In genomic region chr17:9868747-9869281, GRCm38 (mm10) we compare ENCODE assay signal across 13 mouse cellular contexts.
"Had no signal": no experiment of that assay in that cellular context is flagged by ENCODE, and none has a peak within 500 bp of the region (broad histone marks: within the 10 kb centered on the region; RNA-seq: fewer than 3 reads in every experiment).

No protein-coding gene starts in this region.

- H3K4me1 ChIP-seq: liver, embryonic 15.5 days; stomach, embryonic 15.5 days had no signal

- ATAC-seq: intestine, postnatal 0 days; midbrain, embryonic 16.5 days had no signal

- H3K4me3 ChIP-seq: left cerebral cortex, adult 2 months; limb, embryonic 10.5 days; liver, embryonic 15.5 days; neural tube, embryonic 13.5 days; stomach, embryonic 15.5 days had no signal

- DNase-seq: kidney, adult 8-10 months; kidney, postnatal 25 days; retina, postnatal 1 day; right cerebral cortex, postnatal 4 days; thymus, postnatal 36 days had no signal

- H3K4me2 ChIP-seq: liver, embryonic 11.5 days; liver, embryonic 15.5 days; neural tube, embryonic 13.5 days; stomach, embryonic 15.5 days had no signal

- H3K36me3 ChIP-seq: limb, embryonic 10.5 days; liver, embryonic 15.5 days; neural tube, embryonic 13.5 days; stomach, embryonic 15.5 days had no signal

- H3K27me3 ChIP-seq: liver, embryonic 15.5 days; neural tube, embryonic 13.5 days; stomach, embryonic 15.5 days had no signal

- H3K27ac ChIP-seq: left cerebral cortex, adult 2 months; limb, embryonic 10.5 days; liver, embryonic 15.5 days; neural tube, embryonic 13.5 days; stomach, embryonic 15.5 days had no signal

- H3K9me3 ChIP-seq: limb, embryonic 10.5 days; liver, embryonic 15.5 days; neural tube, embryonic 13.5 days; stomach, embryonic 15.5 days had no signal

- H3K9ac ChIP-seq: liver, embryonic 15.5 days; neural tube, embryonic 13.5 days; stomach, embryonic 15.5 days had no signal
